Mouse (Mus musculus) 416B (cell line): Measurements from ENCODE around the gene Msmb.

Experiments
- DNase-seq: peaks from one replicate; pipeline ENCODE4 v3.0.0; 2011; ENCODE audit warnings: low read depth

Gene Msmb

DNA sequence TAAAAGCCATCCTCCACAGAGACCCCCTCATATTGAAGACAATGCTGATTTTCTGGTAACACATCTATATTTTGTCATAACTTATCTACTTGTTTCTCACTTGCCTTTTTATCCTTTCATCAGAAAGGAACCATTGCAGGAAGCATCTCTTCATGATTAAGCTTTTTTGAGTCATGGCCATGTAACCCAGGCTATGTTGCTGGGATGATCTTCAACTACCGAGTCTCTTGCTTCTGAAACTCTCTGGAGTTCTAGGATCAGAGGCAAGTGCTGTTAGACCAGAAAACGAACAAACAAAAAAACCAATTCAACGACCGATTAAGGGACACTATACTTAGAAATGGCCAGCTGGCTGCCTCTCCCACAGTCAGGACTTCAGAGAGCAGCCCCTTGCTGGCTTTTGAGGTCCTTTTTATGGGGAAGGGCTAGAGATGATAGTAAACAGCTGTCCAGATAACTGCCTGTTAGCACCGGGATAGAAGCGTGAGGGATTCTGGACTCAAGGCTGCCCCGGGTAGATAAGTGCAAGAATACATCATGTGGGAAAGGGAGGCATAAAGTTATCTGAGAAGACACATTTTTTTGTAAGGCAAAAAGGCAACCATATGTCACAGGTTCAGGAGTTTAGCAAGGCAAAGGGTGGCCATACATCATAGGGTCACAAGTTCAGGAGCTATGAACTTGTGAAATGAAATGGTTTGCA lies 4.1 kb downstream of the Msmb start:
- DNase-seq, result no peak

DNA sequence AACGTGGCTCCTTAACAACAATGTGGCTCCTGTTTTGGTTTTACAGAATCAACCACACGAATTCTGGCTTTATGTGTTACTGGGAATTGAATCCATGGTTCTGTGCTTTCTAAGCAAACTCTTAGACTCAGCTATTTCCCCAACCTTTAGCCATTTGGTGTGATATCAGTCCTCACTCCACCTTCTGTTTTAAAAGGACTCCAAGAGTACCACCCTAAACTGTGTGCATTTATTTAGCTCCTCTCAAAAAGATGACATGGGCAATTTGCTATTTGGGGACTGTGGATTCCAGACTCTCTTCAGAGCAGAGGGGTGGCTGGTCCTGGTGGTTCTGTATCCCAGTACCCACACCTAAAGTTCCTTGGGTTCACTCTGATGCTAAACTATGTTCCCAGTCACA lies 4.8 kb downstream of the Msmb start:
- DNase-seq, result no peak

DNA sequence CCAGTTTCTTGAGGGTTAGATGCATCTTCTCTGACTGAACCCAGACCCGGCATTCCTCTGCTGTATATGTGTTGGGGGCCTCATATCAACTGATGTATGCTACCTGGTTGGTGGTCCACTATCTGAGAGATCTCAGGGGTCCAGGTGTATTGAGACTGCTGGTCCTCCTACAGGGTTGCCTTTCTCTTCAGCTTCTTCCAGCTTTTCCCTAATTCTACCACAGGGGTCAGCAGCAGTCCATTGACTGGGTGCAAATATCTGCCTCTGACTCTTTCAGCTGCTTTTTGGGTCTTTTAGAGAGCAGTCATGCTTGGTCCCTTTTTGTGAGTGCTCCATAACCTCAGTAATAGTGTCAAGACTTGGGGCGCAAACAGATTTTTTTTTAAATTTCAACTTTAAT lies 9.0 kb downstream of the Msmb start:
- DNase-seq, result no peak

DNA sequence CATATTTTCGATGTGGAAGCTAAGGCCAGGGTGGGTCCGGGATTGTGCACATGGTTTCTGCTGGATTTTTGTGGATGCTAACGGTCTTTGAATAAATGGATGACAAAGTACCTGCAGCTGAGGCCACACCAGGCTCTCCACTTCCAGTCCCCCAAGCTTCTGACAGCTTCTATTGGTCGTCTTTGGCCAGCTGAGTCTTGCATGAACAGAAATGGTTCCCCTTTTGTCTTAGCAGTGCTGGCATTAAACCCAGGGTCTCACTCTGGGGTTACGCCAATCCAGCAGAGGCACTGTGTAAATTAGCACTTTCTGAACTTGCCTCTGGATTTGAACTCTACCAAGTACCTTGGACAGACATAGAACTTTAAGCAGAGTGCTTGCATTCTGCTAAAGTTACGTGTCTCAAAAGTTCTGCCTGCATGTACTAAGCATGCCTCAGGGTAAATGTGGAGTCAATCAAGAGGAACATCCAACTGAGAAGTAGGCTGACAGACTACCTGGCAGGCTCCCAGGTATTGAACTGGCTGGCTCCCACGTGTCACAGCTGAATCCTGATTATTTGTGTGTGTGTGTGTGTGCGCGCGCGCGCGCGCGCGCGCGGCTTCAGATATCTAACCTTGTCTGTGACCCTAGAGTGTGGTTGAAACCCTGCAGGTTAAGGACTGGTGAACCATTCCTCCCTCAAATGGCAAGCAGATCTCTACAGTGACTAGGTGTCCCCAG lies 10.6 kb downstream of the Msmb start:
- no peak for DNase-seq

DNA sequence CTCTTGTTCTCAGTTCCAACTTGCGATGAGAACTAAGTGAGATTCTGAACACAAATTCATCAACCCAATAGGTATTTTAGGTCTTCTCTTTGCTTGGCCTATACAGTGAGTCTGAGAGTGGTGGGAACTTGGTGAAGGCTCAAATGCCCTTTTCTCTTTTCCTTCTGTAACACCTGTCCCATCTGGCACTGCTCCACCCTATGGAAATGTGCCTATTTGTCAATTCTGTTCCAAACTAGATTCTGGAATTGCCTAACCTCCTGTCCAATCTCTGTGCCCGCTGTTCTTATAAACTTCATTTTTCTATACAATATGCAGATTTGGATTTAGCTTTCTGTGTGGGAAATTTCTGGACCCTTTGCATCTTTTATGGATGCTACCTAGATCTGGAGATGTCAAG lies 11.3 kb downstream of the Msmb start:
- DNase-seq, result no peak

DNA sequence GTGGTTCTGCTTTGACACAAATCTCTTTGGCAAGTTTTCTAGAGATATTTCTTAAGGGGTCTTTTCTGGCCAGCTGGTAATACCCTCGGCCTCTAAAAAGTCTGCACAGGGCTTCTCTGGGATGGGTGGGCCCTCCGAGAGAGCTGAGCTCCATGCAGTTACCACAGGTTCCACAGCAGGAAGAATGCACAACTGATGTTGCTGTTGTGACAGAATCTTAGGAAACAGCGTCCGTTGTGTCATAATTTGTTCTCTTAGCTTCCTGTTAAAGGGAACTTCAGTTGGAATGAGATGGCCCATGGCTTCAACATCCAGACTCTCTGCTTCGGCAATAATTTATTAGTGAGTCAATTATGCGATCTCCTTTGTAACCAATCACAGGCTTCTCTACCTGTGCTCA lies 12.9 kb downstream of the Msmb start:
- DNase-seq, result peak; percentile 64

DNA sequence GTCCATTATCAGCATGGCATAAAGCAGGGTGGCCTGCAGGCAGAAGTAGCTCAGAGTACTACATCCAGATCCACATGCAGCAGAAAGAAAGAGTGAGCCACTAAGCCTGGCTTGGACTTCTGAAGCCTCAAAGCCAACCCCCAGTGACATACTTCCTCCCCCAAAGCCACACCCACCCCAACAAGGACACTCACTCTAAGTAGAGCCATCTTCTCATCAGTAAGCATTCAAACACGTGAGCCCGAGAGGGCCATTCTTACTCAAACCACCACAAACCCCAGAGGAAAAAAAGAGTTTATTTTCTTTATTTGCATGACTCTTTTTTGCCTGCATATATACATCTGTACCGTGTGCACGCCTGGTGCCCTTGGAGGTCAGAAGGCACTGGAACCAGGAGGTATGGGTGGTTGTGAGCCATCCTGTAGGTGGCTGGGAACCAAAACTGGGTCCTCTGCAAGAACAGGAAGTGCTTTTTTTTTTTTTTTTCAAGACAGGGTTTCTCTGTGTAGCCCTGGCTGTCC lies 17.4 kb downstream of the Msmb start:
- DNase-seq, result peak; percentile 92

DNA sequence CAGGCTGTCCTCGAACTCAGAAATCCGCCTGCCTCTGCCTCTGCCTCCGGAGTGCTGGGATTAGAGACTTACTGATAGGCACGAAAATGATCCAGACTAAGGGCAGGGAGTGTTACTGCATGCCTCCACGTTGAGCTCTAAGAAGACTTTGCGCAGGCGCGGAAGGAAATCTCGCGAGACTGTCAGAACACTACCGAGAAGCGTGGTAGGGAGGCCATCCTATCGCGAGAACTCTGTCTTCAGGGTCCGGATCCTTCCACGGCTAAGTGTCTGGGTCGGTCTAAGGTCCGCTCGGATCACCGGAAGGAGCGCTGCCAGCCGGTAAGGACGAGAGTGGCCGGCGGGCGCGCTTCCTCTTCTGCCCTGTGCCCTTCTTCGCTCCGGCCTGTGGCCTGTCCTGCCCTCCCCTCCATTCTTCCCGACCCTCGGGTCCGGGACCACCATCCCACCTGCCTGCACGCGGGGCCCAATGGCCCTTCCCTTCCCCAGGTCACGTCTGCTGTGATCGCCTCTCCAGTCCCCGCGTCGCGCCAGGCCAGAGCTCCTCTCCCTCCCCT lies 17.9 kb downstream of the Msmb start, which contains the start of gene Ncoa4:
Gene Ncoa4 (plus strand): TSS at position 176 of the 557 bp plus-strand sequence.
- peak; percentile 99 for DNase-seq

DNA sequence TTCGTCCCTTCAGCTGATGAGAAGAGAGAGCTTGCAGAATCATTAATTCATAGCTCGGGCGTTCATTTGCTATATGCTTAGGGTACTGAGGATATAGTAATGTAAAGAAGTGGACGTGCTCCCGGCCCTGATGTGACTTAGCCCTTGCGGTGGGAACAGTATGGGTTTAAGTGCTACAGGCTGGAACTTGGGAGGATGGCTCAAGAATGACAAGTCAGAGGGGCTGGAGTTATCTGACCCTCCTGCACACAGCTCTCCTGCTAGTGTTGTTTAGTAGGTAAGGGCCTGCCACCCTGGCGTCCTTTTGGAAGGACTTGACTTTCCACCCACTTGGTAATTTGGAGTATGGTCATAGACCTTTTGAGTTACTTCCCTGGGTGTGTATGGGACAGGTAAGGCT lies 18.7 kb downstream of the Msmb start:
- peak; percentile 39 for DNase-seq

DNA sequence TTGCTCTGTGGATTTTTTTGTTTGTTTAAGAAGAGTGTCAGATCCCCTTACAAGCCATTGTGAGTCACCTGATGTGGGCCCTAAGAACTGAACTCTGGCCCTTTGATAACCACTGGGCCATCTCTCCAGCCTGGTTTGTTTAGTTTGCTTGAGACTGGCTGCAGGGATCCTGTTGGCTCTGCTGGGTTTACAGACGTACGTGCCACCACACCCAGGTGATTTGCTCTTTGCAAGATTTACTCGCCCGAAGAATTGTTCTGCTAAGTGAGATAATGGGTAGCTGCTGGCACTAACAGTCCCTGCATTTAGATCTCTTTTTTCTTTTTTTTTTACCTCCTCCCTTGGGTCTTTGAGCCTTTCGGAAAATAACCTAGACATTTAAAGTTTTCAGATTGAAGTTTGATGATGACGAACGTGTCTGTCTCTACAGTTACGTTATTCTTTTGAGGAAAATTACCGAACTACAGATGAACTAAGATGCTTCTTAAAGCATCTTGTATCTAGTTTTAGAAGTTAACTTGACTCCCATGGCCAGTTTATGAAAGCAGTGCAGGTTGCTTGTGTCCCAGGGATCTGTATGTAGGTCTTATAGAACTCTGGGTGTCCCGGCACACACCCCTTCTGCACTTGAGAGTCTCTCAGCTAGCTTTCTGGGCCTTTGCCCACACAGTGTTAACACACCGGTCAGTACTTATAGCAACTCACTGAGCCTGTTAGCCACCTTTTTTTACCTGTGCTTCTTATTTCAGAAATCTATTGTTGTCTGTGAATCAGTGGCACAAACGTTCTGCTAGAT lies 19.5 kb downstream of the Msmb start:
- no peak for DNase-seq

DNA sequence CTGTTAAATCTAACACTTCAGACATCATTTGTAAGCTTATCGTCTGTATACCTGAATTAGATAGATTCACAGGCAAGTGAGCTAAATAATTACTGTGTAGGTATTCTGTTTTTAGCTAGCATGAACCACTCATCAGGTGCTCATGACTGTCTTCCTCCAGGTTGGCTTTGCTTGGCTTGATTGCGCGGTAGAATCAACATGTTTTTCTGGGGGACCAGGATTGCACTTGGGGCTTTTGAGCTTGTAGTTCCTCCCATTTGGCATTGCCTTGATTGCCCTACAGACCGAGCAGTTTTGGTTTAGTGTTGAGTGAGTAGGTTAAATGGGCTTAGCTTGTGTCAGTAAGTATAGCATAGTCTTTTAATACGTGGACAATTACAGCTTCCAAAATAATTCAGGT lies 20.4 kb downstream of the Msmb start:
- DNase-seq, result no peak

DNA sequence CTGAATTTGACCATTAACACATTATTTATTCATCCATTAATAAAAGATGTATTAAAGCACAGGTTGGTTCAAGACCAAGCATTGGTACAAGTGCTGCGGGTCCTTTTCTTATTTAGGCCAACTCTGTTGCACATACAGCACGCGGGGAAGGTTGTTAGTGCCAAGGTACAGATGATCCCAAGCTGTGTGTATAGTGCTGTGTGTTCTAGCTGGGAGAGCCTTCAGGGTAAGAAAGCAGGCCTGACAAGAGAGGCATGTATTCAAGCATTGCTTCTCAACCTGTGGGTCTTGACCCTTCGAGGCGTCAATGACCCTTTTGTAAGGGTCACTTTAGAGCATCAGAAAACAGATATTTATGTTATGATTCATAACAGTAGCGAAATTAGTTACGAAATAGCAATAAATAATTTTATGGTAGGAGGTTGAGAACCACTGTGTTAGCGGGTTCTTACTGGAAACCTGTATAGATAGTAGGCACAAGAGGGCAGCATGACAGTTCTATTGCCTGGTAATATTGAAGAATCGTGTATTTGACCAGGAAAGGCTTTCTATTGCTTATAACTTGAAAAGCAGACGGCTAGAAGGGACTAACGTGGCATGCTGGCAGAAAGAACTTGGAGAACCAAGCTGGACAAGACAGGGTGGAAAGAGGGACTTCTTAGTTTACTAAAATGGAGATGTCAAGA lies 21.5 kb downstream of the Msmb start:
- peak; percentile 50 for DNase-seq

DNA sequence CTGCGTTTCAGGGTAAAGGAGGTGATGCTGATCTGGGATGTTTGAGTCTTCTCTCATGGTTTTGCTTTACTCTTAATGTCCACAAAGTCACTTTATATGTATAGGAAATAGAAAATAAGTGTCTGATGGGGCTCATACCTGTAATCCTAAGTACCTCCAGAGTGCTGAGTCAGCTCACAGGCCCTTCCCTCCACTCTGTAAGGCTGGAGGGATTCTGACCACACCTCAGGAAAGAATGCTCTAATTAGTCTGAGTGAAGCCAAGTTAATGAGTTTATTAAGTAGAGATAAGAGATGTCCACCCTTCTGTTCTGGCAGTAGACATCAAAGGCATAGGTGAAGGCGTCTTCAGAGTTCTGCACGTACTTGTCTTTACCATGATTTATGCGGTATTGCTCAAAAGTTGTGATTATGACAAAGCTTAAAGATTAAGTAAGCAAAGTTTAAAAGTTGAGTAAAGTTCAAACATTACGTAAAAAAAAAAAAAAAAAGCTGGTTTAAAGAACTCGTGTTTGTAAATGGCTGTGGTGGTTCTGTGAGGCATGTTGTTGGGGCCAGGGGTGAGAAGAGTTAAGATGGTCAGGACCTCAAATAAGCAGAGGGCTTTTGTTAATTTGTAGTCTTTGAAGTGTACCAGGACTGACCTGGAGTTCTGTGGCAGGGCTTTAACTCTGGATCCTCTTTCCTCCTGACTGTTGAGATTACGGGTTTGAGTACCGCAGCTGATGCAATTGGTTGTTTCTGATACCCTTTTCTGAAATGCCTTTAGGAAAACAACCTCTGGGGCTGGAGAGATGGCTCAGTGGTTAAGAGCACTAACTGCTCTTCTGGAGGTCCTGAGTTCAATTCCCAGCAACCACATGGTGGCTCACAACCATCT lies 22.6 kb downstream of the Msmb start:
- peak; percentile 51 for DNase-seq

DNA sequence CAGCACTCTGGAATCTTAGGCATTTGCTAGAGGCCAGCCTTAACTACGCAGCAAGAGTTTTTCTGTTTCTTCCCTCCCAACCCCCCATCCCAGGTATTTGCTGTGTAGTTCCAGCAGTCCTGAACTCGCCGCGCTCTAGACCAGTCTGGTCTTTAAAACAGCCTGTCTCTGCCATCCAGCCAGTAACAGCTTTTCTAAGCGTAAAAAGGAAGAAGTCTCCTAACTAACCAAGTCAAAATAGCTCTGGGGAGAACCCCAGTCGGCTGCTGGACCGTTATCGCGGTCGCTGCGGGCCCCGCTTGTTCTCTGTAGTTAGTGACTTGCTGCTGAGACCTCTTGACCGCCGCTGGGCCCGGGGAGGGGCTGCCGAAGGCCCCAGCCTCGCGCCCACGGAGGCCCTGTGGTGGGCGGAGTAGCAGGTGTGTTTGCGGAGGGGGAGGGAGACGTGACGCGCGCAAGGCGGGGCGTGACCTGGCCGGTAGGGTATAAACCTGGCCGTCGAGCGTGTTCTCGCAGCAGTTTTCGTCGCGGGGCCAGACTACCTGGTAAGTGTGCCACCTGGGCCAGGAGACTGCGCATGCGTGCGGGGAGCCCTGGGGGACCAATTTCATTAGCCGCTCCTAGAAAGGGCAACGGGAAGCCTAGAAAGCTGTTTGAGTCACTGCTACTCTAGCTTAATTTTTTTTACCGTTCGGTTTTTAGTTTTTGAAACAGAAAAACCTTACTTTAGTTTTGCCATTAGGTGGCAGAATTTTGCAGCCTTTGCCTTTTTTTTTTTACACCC lies 23.6 kb downstream of the Msmb start:
- DNase-seq, result peak; percentile 96

DNA sequence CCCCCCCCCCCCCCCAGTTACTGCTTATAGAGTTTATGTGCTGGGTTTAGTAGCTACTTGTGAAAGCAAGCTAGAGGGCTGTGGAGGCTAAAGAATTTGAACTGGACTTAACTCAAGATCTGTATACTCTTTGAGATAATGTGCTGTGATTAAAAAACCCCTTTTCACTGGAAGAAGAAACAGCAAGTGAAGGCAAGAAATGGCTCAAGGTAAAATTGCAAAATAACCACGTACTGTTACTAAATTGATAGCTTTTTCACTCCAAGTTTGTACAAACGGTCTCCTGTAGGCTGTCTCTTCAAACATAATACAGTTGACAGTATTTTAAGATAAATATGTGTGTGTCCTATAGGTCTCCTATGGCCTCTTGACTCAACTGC lies 24.2 kb downstream of the Msmb start:
- no peak for DNase-seq

DNA sequence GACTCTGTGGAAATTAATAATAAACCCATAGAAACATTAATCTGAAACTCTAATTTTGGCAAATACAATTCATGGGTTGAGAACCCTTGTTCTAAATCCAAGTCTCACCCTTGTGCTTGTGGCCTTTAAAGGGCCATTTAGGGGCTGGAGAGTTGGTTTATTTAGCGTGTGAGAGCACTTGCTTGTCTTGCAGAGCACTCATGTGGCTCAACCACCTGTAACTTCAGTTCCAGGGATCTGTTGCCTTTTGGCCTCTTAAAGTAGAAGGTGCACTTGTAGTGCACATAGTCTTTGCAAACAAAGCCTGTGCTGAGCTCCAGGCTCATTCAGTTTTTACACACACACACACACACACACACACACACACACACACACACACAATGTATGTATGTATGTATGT lies 25.0 kb downstream of the Msmb start:
- no peak for DNase-seq

DNA sequence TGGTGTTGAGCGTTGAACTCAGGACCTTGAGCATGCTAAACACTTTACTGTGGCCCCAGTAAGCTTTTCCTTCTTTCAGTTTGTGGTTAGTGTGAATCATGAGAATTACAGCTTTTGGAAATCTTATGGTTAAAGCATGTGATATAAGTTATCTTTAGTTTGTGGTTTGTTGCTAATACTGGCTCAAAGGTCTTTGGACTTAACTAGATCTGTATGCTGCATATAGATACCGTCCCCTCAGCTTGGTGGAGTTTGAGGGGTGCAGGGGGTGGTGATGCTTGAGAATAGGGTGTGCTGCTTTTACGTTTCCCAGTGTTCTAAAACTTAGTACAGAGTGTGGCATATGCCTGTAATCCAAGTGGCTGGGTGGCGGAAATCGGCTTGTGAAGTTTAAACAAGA lies 25.5 kb downstream of the Msmb start:
- peak; percentile 89 for DNase-seq

DNA sequence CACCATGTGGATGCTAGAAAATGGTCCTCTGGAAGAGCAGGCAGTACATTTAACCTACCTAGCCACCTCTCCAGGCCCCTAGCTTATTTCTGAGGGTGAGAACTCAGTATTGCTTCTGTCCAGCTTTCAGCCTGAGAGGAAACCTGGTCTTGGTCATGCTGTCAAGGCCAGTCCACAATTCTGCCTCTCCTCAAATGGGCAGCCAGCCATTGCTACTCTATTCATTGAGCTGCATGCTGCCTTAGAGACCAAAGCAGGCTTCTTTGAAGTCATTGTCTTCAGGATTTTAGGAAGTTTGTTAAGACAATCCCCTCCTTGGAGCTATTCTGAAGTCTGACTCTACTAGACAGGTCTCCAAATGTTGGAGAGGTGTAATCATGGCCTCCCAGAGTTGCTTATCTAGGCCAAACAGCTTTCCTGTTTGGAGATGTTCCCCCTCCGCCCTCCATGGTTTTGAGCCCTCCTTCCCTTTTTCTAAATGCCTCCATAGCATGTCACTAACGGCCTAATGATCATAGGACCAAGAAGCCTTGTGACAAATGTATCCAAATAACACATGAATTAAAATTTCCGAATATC lies 26.9 kb downstream of the Msmb start:
- peak; percentile 93 for DNase-seq

DNA sequence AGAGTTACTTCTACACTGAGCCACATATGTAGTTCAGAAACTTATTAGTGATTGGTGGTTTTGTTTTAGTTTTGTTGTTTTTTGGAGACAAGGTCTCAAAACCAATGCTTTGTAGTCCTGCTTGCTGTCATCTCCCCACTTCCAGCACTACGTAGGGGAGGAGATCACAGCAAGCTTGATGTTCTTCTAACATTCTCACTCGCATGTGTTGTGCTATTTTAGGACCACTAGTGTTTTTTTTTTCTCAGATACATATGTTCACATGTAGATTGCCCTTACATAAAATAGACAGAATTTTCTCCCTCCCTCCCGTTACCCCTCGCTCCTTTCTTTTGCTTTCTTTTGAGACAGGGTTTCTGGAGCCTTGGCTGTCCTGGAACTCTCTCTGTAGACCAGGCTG lies 28.3 kb downstream of the Msmb start:
- no peak for DNase-seq

DNA sequence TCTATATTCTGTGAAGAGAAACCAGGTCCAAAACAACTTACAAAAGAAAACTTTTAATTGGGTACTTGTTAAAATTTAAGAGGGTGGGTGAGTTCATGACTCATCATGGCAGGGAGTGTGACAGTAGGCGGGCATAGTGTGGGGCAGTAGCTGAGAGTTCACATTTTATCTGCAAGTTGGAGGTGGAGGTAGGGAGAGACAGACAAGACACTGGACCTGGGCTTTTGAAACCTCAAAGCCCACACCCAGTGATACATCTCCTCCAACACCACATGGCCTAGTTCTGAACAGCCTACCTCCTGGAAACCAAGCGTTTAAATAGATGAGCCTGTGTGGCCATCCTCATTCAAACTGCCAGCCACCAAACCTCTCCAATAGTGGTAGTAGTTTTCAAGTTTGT lies 33.5 kb downstream of the Msmb start:
- no peak for DNase-seq
